Mouse (Mus musculus): ENCODE measurements around the gene Sox11.

The Sox11 gene

DNA sequence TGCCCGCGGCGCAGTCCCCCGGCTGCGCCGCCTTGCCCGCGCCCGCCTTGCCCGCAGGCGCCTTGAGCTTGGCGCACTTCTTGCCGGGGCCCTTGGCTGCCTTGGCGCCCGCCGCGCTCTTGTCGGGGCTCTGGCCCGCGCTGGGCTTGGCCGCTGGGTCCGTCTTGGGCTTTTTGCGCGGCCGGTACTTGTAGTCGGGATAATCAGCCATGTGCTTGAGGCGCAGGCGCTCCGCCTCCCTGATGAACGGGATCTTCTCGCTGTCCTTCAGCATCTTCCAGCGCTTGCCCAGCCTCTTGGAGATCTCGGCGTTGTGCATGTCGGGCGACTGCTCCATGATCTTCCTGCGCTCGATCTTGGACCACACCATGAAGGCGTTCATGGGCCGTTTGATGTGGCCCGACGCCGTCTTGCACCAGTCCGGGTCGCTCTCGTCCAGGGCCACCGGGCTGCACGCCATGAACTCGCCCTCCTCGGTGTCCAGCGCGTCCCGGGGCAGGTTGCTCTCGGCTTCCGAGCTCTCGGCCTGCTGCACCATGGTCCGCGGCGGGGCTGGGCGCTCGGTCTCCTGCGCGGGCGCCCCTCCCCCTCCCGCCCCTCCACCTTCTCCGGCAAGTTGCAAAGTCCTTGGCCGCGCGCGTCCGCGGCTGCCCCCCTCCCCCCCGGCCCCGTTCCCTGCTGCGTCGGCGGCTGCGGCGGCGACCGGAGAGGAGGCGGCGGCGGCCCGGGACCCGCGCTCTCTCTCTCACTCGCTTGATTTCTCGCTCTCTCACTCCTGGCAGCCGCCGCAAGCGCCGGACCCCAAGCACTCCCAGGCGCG is at the start of gene Sox11:
TSS of gene Sox11 (minus strand) at position 704 of the 820 bp plus-strand sequence.
- DNase-seq = peak; percentile 18

DNA sequence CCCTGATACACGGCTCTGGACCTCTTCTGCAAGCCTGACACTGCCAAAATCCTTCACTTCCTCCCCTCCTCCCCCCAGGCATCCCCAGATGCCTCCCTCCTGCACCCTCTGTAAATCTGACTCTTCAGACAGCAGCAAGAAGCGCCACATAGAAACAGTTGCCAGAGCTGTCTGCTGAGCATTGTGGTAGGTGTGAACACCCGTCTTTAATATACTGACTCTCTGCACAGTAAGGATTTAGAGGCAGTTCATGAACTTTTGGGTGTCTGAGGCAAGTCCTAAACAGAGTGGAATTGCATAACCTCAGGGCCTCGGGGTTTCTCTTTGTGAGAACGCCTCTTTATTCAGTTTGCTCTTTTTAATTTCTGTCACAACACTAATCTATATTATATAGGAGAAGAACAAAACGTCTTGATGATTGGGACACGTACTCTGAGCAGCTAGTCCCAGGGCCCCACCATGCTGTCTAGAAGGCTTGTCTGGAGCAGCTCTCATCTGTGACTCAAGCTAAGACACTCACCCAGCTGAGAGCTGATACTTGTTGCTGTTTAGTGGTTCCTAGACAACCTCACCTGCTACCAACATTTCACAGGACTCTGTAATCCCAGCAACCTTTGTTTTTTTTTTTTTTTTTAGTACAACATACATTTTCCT is 49.4 kb upstream of the Sox11 start:
- DNase-seq = no peak

DNA sequence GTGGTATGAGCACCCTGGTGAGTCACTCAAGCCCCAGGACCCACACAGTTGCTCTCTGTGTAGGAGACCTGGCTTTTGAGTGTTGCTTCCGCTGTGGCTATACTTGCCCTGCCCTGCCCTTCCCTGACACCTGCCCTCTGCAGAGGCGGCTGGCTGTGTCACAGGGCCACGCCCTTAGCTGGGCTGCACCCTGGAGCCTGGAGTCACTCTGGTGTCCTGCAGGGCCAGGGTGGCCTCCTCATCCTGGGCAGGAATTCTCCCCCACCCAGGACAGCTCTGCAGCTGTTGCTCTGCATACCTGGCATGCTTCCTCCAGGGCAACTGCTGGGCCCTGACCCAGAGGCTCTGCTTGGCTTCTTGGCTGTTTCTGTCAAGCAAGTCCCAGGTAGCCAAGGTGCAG is 48.1 kb upstream of the Sox11 start:
- DNase-seq = no peak

DNA sequence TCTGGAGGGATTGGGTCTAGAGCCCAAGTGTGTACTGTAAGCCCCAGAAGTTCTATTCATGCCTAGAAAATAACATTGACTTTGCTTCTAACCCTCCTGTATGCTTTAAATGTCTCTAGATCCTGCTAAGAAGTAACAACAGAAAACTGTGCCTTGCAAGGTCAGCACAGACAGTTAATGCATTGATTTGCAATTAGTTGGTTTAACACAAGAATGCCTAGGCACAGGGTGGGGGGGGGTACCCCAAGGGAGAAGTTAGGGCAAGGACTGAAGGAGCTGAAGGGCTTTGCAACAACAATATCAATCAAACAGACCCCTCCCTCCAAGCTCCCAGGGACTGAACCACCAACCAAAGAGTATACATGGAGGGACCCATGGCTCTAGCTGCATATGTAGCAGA is 47.1 kb upstream of the Sox11 start:
- no peak for DNase-seq

DNA sequence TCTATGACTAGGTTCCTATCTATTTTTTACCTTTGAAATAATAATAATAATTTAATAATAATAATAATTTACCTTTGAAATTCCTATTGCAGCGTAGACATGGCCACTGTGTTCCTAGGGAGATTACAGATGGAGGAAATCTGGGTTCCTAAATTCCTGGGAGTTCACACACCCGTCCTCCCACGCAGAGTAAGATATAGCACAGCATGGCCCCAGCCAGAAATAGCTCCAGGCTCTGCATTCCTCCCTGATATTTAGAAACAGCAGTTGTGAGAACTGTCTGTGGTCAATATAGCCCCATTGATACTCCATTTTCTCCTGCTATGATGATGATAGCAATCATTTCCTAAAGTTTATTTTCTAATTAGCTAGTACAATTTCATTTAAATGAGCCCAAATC is 30.1 kb upstream of the Sox11 start:
- no peak for DNase-seq

DNA sequence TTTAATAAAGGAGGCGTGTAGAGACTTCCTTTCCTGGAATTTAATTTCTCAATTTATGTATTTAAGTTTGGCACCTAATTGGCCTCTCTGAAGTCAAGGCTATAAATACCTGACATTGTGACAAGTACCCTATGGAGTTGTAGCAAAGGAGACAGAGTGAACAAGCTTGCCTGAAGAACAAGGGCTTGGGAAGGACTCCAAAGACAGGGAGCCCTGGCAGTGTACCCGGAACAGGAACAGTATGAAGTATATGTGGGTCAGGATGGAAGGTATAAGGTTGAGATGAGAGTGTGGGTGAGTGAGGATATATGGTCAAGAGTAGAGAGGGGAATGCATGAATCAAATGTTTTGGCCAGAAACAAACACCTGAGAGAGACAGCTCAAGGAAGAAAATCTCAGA is 28.4 kb upstream of the Sox11 start:
- no peak for DNase-seq

DNA sequence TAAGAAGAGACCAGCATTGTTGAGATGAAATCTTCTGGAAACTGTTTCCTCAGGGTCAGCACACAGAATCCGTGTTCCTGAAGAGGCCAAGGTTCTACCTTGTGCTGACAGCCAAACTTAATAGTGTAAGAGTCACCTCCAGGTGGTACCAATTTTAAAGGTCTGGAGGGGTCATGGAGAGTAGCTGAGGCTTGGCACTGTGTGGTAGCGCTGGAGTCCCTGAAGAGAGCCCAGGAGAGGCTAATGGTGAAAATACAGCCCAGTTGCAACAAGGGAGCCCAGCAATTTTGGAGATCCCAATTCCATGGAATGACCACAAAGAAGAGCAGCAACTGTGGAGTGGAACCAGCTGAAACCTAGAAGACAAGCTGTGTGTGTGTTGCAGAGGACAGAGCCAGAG is 25.1 kb upstream of the Sox11 start:
- DNase-seq = no peak

DNA sequence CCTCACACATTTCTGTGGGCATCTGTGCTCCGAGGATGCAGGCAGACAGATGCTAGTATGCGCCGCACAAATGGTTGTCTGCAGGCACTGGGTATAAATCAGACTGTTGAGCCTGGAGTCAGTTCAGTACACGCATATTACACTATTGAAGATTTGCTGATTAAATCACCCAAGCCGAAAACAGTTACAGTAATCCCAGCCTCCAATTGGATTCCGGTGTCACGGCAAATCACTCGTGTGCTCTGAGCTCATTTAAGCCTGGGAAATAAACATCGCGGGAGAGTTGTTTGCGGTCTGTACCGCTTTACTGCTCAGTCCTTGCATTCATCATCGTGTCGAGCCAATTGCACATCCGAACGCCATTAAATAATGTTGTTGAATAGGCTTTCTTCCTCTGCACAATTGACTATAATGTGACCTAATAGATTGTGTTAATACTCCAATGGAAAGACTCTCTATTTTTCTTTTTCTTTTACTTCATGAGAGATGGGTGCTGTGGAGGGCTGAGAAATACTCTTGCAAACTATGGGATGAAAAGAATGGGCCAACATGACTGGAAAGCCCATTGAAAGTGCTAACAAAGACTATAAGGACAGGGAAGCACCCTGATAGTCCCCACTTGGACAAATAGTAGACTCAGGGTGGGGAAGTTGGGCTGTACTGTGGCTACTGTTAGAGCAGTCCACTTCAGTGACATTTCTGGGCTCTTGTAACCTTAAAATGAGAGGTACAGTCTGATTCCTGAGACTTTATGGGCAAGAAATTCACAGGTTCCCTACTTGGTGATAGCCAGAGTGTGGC is 21.7 kb upstream of the Sox11 start:
- DNase-seq = no peak

DNA sequence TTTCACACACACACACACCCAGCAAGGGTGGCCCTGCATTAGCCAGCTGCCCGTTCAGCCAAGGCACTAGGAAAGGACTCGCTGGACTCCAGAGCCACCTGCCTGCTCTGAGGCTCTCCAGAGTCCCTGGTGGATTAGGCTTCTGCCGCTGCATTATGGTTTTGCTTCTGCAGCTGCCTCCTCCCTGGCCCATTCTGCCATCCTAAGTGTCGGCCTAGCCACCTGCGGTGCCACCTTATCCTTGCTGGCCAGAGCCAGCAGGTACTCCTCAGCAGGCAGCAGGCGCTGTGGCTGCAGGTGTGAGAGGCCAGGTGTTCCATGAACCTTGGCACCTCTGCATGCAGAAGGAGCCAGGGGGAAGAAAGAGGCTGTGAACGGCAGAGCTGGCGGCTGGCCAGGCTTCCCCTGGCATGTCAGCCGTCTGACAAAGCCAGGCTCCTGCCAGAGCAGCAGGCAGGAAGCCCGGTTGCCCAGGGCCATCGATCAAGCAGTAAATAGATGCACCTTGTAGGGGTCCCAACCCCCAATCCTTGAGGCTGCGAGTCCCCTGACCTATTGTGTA is 14.8 kb upstream of the Sox11 start:
- peak; percentile 7 for DNase-seq

DNA sequence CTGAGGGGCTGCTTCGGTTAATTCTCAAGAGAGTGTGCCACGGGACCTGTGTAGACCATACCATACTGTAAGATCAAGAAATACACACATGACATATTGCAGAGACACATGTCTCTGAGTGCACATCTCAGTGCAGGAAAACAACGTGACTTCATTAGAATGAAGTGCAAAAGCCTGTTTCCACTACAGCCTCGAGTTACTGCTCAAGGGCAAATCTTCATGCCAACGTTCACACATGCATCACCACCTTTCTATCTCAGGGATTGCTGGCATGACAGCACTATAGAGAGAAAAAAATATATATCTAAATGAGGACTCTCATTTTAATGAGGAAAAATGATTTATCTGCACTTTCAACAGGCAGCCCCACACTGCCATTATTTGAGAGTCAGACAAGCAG is 14.2 kb upstream of the Sox11 start:
- no peak for DNase-seq

DNA sequence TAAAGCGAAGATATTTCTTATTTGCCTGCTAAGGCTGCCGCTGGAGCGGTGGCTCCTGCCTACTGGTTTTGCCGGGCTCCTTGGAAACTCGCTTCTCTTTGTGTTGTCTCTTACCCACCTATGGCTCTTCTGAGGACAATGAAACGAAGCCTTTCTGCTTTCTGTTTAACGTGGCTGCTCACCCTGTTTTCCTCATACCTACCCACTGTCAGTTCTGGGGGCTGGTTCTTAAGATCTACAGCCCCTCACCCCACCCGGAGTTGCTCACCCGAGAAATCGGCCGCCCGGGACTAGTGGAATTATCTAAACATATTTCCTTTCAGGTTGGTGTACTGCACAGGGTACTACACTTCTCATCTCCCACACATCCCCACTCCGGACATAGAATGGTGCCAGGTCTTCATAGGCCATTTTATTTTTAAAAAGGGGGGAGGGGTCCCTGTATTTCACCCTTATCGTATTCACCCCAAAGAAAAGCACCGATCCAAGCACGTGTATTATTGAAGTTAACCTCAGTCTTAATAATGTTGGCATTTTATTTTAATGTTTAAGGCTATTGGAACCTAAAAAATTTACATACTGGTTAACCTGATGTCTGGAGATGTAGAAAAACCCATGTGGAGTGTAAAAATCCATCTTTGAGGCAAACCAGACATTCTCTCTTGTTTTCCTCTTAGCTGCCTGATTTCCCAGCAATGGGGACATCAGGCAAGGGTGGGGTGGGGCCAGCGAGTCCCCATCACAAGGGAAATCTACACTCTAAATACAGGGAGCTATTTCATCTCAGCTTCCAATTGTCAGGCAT is 1.4 kb upstream of the Sox11 start:
- DNase-seq = no peak

DNA sequence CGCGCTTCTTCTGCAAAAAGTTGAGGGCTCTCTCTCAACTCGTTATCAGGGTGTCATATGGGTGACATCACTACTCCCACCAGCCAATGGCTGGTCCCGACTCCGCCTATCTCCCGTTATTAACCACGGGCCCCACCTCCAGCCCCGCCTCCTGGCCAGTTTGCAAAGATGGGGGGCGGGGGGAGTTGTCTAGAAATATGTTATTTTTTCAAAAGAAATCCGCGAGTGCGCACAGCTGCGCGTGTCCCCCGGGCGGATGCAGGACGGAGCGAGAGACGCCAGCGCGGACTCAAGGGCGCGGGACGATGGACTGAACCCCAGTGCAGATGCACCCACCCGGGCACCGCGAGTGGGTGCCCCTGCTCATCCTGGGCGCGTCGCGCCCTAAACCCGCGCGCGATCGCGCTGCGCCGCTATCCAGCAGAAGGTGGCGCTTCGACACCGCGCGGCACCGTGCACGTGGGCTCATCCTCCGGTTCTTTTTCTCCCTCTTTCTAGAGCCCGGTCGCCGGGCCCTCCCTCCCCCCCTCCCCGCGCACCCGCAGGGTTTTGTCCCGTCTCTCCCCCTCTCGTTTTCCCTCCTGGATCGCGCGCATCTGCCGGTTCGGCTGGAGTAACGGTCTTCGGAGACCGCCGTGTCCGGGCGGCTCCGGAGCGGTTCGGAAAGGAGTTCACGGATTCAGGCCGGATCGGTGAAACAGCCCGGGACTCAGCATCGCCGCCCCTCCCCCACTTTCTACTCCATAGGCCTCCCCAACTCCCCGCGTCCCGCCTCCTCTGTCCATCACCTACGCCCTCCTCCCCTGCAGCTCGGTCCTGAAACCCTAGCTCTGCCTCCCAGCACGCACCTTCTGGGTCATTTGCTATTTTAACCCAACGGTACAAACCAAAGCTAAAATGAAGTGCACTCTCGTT is 574 bp upstream of the Sox11 start:
- DNase-seq = peak; percentile 85

DNA sequence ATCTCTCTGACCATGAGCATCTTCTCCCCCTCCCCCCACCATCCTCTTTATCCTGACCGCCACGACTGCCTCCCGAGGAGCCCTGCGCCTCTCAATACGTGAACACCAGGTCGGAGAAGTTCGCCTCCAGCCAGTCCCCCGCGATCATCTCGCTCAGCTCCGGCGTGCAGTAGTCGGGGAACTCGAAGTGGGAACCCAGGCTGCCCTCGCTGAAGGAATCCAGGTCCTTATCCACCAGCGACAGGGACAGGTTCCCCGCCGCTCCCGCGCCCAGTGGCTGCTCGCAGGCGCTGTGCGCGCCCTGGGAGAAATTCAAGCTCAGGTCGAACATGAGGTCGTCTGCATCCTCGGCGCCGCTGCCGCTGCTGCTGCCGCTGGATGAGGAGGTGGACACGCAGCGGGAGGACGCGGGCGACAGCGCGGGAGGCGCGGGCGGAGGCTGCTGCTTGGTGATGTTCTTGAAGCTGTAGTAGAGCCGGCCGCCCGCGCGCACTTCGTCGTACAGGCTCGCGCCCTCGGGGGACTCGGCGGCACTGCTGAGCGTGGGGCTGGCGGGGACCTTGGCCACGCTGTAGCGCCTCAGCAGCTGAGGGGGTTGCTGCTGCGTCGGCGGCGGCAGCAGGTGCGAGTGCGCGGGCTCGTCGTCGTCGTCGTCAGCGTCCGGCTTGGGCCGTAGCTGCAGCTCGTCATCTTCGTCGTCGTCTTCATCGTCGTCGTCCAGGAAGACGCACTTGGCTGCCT is 1.1 kb downstream of the Sox11 start:
- peak; percentile 31 for DNase-seq

DNA sequence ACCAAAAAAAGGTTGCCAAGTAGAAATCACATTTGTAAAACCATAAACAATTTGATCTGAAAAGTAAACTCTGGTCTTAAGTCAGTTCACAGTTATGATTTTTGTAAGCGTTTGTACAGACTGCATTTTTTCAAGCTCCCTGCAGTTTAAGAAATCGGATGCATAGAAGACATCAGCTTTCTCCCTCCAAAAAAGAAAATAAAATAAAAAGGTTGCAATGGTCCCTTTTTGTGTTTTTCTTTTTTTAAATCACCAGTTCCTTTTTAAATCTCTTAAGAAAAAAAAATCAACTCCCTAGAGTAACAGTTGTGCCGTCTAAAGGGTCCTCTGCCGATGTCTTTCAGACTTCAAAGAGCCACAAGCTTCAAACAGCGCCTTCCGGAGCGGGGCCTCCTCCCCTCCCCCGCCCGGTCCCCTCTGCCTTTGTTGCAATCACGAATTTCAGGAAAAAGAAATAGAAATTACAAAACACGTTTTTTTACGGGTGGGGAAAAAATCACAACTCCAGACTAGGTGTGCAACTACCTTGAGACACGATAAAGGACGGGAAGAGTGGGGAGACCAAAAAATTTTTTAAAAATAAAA is 1.8 kb downstream of the Sox11 start:
- DNase-seq = peak; percentile 8

DNA sequence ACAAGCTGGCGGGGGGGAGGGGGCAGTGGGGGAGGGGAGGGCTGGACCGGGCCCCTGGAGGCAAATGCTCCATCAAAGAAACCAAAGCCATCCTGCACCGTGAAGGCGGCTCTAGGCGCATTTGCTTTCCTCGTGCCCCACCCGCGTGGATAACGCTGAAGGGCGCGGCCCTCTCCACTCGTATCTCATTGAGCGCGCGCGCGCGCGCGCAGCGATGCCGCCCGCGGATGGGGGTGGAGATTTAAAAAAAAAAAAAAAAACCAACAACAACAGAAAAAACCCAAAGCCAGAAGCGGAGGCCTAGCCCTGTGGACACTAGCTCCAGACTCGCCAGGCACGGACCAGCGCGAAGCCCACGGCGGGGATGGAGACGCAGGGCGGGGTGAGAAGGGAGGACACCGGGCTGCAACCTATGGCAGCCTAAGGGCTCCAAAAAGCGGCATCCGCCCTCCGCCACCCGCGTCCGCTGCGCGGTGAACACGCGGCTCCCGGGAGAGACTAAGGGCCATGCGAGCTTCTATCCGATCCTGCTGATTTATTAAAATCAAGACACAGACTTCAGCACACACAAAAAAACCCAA is 3.1 kb downstream of the Sox11 start:
- DNase-seq = peak; percentile 53

DNA sequence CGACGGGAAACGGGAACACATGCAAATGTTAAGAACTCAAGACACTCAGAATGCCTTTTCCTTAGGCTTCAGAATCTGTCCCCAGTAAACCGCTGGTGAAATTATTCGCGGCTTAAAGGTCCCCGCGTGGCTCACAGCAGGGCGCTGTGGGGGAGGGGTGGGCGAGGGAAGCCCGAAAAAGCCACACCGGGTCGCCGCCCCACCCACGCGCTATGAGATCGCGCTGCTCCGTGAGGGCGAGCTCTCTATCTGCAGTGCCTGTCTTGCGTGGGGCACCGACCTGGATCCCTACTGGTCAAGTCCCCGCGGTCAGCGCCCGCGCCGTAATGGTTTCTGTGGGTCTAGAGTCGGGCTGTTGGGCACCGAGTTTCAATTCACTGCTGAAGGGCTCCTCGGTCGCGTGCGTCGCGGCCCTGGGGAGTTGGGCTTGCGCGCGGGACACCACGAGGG is 3.6 kb downstream of the Sox11 start:
- DNase-seq = no peak

DNA sequence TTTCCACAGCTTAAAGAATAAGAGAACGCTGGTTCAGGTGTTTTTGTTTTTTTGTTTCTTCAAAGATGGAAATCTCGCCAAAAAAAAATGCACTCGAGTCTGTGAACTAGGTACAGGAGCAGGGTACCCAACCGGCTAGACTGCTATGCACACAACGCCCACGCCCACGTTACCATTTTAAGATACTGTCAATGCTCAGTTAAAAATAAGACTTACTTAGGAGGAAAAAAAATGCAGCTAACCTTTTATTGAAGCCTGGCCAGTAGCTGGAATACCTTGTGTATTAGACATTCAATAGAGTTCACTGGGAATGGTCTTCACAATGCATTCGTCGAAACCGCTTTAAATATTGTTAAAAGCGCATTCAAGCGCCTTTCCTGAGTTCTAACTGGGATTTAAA is 4.3 kb downstream of the Sox11 start:
- DNase-seq = no peak

DNA sequence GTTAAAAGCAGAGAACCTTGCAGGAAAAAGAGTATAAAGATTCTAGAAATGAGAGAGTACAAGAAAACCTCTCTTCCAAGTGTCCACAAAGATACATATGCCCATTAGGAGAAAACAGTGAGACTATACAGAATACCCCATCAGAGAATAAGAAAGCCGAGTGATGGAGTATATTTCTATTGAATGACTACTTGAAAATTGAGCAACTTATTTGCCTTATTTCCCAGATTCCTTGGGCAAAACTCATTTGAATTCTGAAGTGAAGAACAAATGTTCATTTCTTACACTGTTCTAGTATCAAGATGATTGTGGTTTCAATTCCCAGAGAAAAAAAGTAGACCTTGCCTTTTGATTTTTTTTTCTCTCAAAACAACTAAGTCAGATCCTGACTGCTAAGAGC is 4.9 kb downstream of the Sox11 start:
- no peak for DNase-seq

DNA sequence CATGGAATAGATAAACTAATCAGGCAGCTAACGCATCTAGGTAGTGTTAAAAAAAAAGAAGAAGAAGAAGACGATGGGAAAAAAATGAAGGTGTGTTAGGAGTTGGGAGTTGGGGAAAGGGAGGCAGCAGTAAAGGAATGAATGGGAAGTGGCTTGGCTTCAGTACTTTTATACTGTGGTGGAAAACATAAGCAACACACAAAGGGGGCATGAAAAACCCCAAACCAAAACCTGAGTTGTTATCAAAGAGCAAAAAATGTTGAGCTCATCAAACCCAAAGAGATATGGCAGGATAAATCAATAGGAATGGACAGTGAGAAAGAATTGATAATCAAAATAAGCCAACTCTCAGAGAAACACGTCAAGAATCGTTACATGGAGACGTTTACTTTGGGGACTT is 5.6 kb downstream of the Sox11 start:
- DNase-seq = no peak

DNA sequence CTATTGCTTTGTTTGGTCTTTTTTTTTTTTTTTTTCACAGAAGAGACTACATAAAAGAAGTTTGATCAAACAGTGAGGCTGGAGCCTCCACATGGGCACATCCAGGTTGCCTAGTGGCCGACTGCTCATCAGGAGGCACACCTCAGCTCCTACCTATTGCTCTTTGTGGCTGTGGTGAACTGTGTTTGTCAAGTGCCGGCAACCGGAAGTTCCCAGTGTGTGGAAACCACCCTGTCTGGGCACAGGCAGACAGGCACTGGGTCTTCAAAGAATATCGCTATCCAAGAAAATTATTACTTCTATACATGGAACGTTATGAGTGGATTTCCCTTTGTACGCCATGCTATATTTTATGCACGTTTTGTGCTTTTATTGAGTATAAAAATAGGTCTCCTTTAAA is 6.0 kb downstream of the Sox11 start:
- no peak for DNase-seq
